Mouse (Mus musculus): ENCODE measurements at regions not wholly inside any gene's neighbourhood (a gene's known extent, or its start where the extent isn't known, plus 50 kb on each side); places are given as distances from the start of the nearest gene placed in this dataset.

DNA sequence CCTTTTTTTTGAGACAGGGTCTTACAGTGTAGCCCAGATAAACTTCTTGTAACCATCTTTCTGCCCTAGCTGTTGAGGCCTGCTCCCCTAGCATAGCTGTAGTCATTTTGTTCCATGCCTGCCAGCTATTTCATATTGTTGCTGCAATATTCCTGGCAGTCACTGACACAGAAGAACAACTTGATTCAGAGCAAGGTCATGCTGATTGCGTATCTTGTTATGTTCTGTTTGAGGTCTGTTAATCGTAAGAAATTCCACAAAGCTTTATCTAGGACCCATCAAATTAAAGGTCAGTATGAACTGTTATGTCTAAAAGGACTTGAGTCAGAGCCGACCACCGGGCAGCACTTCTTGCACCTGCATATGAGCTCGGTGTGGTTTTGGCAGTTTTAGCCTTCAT, 79.7 kb downstream of the Ddx3x start:
- no peak for ATAC-seq (replicated peaks; ENCODE audit: extremely low read depth, insufficient read depth, low FRiP score)
- Histone ChIP-seq H3K36me3 (ENCODE audit: control insufficient read depth, insufficient read depth) (no peaks in the 10 kb centered on the region), H3K4me1 (ENCODE audit: control insufficient read depth, insufficient read depth, low read length) (no peaks in the 10 kb centered on the region), H3K9ac (ENCODE audit: low read length) (no peak overlapping the region), H3K4me2 (ENCODE audit: low read depth, low read length) (no peak overlapping the region), H3K9me3 (replicated peaks; ENCODE audit: control insufficient read depth, low read length) (no peaks in the 10 kb centered on the region), H3K27me3 (ENCODE audit: control insufficient read depth, insufficient read depth, low read length) (peaks cover 7% of the 10 kb centered on the region), H3K4me3 (ENCODE audit: low read length) (no peak overlapping the region), H3K27ac (ENCODE audit: low read length) (no peak overlapping the region)
- 73% methylated on average over 5 of the region's 5 CpGs for WGBS

DNA sequence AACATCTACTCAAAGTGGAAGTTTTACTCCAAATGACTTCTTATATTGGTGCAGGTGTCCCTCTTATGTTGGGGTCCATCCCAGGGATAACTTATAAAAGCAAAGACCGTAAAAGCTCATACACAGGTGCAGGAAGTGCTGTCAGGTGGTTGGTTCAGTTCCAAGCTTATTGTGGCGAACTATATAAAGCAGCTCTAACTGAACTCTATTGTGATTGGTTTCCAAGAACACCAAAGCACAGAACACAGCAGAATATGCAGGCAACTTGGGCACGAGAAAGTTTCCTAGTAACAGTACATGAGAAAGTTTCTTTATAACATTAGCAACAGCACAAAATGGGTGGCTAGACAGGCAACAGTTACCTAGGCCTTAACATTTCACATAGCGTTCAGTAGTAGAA, 89.5 kb downstream of the Ddx3x start:
- ATAC-seq (replicated peaks; ENCODE audit: extremely low read depth, insufficient read depth, low FRiP score), result no peak
- Histone ChIP-seq H3K9ac (ENCODE audit: low read length) (no peak overlapping the region), H3K4me3 (ENCODE audit: low read length) (no peak overlapping the region), H3K4me1 (ENCODE audit: control insufficient read depth, insufficient read depth, low read length) (no peaks in the 10 kb centered on the region), H3K4me2 (ENCODE audit: low read depth, low read length) (no peak overlapping the region), H3K27ac (ENCODE audit: low read length) (no peak overlapping the region), H3K9me3 (replicated peaks; ENCODE audit: control insufficient read depth, low read length) (no peaks in the 10 kb centered on the region), H3K36me3 (ENCODE audit: control insufficient read depth, insufficient read depth) (no peaks in the 10 kb centered on the region), H3K27me3 (ENCODE audit: control insufficient read depth, insufficient read depth, low read length) (peaks cover 6% of the 10 kb centered on the region)
- WGBS, result 73% methylated on average over 4 of the region's 4 CpGs

DNA sequence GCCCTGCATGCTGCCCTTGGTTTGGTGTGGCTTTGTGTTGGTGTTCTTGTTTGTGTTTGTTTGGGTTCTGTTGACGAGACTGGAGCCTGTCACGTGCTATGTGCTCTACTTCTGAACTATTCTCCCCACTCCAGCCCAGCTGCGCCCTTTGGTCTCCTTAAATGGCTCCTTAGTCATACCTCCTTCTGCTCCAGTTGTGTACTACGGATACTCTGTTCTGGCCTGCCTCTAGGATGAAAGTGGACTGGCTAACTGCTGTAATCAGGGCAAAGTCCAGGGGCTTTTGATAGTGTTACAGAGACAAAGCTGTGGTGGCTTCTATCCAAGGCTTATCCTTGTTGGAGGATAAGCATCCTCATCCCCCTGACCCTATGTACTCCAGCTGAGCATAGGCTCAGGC, 92.0 kb downstream of the Ddx3x start:
- no peaks in the 10 kb centered on the region for H3K4me1 ChIP-seq (ENCODE audit: control insufficient read depth, insufficient read depth, low read length)
- no peak overlapping the region for H3K4me2 ChIP-seq (ENCODE audit: low read depth, low read length)
- H3K27ac ChIP-seq (ENCODE audit: low read length), result no peak overlapping the region
- 77% methylated on average over 4 of the region's 4 CpGs for WGBS
- no peak for ATAC-seq (replicated peaks; ENCODE audit: extremely low read depth, insufficient read depth, low FRiP score)
- no peak overlapping the region for H3K4me3 ChIP-seq (ENCODE audit: low read length)
- no peaks in the 10 kb centered on the region for H3K9me3 ChIP-seq (replicated peaks; ENCODE audit: control insufficient read depth, low read length)
- H3K36me3 ChIP-seq (ENCODE audit: control insufficient read depth, insufficient read depth), result no peaks in the 10 kb centered on the region
- peaks cover 6% of the 10 kb centered on the region for H3K27me3 ChIP-seq (ENCODE audit: control insufficient read depth, insufficient read depth, low read length)
- H3K9ac ChIP-seq (ENCODE audit: low read length), result no peak overlapping the region

DNA sequence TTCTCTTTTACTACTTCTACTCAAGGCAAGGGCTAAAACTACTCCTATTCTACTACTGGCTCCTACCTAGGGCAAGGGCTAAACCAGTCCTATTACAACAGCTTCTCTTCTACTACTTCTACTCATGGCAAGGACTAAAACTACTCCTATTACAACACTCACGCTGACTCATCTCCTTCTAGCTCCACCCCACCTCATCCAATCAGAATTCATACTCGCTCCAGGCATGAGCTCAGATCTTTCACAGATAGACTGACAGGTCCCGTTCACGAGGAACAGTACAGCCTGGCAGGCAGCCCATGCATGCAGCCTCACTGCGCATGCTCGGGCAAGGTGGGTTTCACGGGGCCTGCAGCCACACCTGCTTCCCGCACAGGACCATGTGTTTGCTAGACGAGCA, 79.6 kb upstream of the Nyx start:
- 64% methylated on average over 9 of the region's 9 CpGs for WGBS
- Histone ChIP-seq H3K36me3 (ENCODE audit: control insufficient read depth, insufficient read depth) (no peaks in the 10 kb centered on the region), H3K27me3 (ENCODE audit: control insufficient read depth, insufficient read depth, low read length) (peaks cover 2% of the 10 kb centered on the region; the same call in 1 of the 2 replicates), H3K4me2 (ENCODE audit: low read depth, low read length) (no peak overlapping the region), H3K27ac (ENCODE audit: low read length) (no peak overlapping the region), H3K9me3 (replicated peaks; ENCODE audit: control insufficient read depth, low read length) (0 out of 2 replicates have a peak, but pooled peaks cover 3% of the 10 kb centered on the region), H3K9ac (ENCODE audit: low read length) (no peak overlapping the region), H3K4me1 (ENCODE audit: control insufficient read depth, insufficient read depth, low read length) (no peaks in the 10 kb centered on the region), H3K4me3 (ENCODE audit: low read length) (no peak overlapping the region)
- no peak for ATAC-seq (replicated peaks; ENCODE audit: extremely low read depth, insufficient read depth, low FRiP score)

DNA sequence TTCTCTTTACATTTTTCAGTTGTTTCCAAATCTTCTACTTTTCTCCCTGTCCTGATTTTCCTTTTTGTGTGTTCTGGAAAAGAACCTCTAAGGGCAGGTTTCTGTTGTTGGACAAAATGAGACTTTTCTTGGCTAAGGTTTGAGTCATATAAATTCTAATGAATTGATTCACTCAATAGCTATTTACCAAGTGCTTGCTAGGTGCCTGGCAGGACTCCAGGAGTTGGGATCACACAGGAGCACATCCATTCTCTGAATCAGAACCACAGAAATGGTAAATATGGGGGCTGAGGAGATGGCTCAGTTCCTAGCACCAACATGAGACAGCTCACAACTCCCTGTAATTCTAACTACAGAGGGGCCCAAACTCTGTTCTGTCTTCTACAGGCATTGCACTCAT, 67.4 kb upstream of the Nyx start:
- H3K27me3 ChIP-seq (ENCODE audit: control insufficient read depth, insufficient read depth, low read length), result peaks cover 2% of the 10 kb centered on the region; the same call in 1 of the 2 replicates
- H3K4me1 ChIP-seq (ENCODE audit: control insufficient read depth, insufficient read depth, low read length), result no peaks in the 10 kb centered on the region
- no peaks in the 10 kb centered on the region for H3K36me3 ChIP-seq (ENCODE audit: control insufficient read depth, insufficient read depth)
- no peak overlapping the region for H3K27ac ChIP-seq (ENCODE audit: low read length)
- ATAC-seq (replicated peaks; ENCODE audit: extremely low read depth, insufficient read depth, low FRiP score), result no peak
- no peak overlapping the region for H3K9ac ChIP-seq (ENCODE audit: low read length)
- H3K4me3 ChIP-seq (ENCODE audit: low read length), result no peak overlapping the region
- no peak overlapping the region for H3K4me2 ChIP-seq (ENCODE audit: low read depth, low read length)
- peaks cover 6% of the 10 kb centered on the region; the same call in 1 of the 2 replicates for H3K9me3 ChIP-seq (replicated peaks; ENCODE audit: control insufficient read depth, low read length)

DNA sequence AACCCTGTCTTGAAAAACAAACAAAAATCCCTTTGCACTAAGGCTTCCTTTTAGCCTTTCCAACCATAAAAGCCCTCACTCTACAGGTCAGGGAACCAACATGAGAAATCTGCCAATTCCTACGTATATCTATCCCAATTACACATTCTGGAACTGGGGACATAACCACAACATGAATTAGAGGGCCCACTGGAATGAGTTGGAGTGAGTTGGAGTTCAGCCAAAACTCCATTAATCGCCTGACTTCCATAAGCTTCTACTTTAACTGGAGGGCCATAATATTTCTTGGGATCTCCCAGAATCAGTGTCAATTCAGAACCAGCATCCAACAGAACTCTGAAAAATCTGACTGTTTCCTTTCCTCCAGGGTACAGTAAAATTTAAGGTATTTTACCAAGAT, 53.2 kb upstream of the Nyx start:
- Histone ChIP-seq H3K9ac (ENCODE audit: low read length) (no peak overlapping the region), H3K36me3 (ENCODE audit: control insufficient read depth, insufficient read depth) (no peaks in the 10 kb centered on the region), H3K27ac (ENCODE audit: low read length) (no peak overlapping the region), H3K4me3 (ENCODE audit: low read length) (no peak overlapping the region), H3K4me2 (ENCODE audit: low read depth, low read length) (no peak overlapping the region), H3K4me1 (ENCODE audit: control insufficient read depth, insufficient read depth, low read length) (no peaks in the 10 kb centered on the region), H3K27me3 (ENCODE audit: control insufficient read depth, insufficient read depth, low read length) (peaks cover 2% of the 10 kb centered on the region; the same call in 1 of the 2 replicates), H3K9me3 (replicated peaks; ENCODE audit: control insufficient read depth, low read length) (no peaks in the 10 kb centered on the region)
- ATAC-seq (replicated peaks; ENCODE audit: extremely low read depth, insufficient read depth, low FRiP score), result no peak
- WGBS, result 65% methylated on average over 2 of the region's 2 CpGs

DNA sequence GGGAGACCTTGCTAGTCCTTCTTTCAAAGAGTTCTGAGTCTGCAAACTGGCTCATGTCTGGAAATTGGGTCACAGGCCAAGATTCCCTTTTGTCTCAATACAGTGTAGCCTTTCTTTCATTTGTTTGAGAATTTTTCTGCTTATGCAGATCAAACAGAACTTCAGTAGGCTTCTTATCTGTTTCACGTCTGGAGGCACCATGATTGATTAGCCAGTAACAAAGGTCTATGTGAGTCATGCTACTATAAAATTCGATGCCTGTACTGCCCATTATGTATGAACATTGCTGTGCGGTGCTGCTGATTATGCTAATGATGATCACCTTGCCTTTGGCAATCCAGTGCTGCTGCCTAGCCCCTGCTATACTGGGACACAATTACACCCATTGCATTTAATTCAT, 52.8 kb upstream of the Nyx start:
- 54% methylated on average over 3 of the region's 3 CpGs for whole genome bisulfite sequencing

More for the DNA sequence above, 52.8 kb upstream of the Nyx start:
- Histone ChIP-seq H3K9ac (ENCODE audit: low read length) (no peak overlapping the region), H3K36me3 (ENCODE audit: control insufficient read depth, insufficient read depth) (no peaks in the 10 kb centered on the region), H3K27ac (ENCODE audit: low read length) (no peak overlapping the region), H3K4me1 (ENCODE audit: control insufficient read depth, insufficient read depth, low read length) (no peaks in the 10 kb centered on the region), H3K27me3 (ENCODE audit: control insufficient read depth, insufficient read depth, low read length) (peaks cover 2% of the 10 kb centered on the region; the same call in 1 of the 2 replicates), H3K4me3 (ENCODE audit: low read length) (no peak overlapping the region), H3K4me2 (ENCODE audit: low read depth, low read length) (no peak overlapping the region), H3K9me3 (replicated peaks; ENCODE audit: control insufficient read depth, low read length) (no peaks in the 10 kb centered on the region)
- no peak for ATAC-seq (replicated peaks; ENCODE audit: extremely low read depth, insufficient read depth, low FRiP score)

Data from heart, embryonic 16.5 days (tissue).